Mouse (Mus musculus) right cerebral cortex, postnatal 14 days (tissue): ENCODE measurements around the gene Zfhx3.

Source experiments
- DNase-seq: peaks from one replicate; pipeline ENCODE4 v3.0.0; 2022

Gene Zfhx3

DNA sequence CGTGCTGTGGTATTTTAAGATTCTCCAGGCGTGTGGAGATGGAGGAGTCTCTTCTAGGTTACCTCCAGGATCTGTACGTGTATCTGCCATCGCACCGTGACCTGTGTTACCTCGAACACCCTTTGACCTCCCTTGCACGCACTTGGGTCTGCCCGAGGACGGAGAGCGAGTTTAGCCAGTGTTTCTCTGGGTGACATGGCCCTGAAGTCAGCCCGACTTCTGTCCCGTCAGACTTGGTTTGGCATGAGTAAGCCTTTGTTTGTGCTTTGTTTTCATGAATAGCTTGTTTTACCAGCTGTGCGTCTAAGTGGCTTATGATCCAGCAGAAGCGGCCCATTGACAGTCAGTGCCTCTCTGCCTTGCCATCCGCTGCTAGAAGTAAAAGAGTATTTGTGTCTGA, 961.1 kb downstream of the Zfhx3 start:
- no peak for DNase-seq

DNA sequence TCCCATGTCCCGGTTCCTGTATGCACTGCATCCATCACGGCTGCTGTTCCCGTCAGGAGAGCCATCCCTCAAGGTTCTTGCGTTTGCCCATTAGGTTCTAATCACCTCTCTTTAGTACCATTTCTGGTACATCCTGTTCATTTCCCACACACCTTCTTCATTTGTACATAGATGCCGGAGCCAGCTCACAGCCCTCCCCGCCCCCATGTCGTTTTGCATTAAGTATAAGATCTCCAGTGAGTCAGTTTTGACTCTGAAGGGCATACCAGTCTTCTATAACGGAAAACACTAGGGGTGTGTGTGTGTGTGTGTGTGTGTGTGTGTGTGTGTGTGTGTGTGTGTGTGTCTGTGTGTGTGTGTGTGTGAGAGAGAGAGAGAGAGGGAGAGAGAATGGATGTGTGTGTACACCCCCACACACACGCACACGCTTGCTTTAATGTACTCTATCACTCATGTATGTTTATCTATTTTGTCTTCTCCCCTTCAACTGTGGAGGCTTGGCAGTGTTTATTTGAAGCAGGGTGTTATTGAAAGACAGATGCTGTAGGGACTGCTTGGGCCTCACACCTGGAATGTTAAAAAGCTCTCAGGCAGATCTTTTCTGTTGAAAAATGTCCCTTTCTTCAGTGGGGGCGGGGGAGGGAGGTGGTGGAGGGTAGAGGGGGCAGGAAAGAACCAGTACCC, 962.0 kb downstream of the Zfhx3 start:
- DNase-seq: no peak

- no peak for DNase-seq
Observed at GRCm38 (mm10) chr8:108908066-108908465, 965.6 kb downstream of the Zfhx3 start.

- no peak for DNase-seq
Observed at GRCm38 (mm10) chr8:108908540-108908939, 966.1 kb downstream of the Zfhx3 start.

- no peak for DNase-seq
Observed at GRCm38 (mm10) chr8:108909035-108909434, 966.6 kb downstream of the Zfhx3 start.

DNA sequence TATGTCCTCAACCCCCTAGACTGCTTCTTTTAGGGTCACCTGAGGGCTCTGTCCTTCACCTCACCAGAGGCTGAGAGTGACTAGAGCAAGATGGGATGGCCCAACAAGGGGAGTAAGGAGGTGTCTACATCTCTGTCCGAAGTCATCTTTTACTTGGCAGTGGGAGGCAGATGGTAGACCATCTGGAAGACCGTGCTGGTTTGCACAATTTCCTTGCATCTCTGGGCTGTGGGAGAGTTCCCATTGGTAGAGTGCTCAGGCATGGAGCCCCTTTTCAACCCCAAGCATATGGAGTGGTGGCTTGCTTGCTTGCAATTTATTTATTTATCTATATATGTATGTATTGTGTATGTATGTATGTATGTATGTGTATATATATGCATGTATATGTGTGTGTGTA, 967.0 kb downstream of the Zfhx3 start:
- DNase-seq: no peak

DNA sequence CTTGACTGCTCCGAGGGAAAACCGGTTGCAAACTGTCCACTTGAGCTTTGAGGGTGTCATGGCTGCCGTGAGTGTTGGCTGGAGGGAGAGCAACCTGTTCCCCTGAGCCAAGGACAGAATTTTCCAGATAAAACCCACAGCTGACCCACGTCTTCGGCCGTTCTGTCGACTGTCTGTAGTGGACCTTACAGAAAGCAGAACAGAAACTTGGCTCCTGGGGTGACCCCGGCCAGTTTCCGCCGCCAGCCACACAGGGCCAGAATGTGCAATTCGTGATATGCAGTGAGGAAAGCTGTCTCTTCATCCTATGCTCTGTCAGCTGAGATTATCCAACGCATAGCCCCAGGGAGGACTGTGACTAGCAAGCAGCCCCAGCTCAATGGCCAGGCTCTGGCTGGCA, 968.4 kb downstream of the Zfhx3 start:
- DNase-seq: no peak

GRCm38 (mm10) chr8:108911511-108911910, 969.1 kb downstream of the Zfhx3 start:
- peak; percentile 90 for DNase-seq

DNA sequence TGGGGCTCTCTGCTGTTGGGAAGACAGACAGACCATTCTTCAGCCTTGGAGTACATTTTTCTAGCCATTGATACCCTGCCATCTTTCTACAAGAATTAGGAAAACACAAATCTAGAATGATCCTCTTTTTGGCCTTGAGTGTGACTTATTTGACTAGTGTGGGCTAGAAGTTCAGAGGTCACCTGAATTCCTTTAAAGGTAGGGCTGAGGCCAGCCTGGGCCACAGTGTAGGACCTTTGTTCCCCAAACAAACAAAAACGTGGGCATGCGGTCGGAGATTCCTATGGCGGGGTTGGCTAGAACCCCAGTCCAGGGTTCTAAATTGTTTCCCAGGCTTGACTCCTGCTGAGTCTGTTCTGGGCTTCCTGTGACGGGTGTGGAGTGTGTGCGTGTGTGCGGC, 970.6 kb downstream of the Zfhx3 start:
- no peak for DNase-seq

DNA sequence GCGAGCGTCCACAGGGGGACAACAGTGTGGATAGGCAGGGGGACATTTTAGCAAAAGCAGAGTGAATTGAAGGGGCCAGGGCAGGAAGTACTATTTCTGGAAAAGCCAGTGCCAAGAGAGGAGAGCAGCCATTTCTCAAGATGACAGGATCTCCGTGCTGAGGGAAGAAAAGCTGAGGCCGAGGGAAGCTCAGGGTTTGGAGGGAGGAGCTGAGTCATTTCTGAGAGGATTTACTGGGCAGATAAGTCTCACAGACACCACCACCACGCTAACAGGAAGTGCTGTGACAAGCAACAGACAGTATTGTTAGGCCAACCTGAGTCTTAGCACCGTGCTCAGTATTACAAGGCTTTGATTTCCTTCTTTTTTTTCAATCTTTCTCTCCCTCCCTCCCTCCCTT, 973.0 kb downstream of the Zfhx3 start:
- DNase-seq: no peak

- no peak for DNase-seq
Observed at GRCm38 (mm10) chr8:108915876-108916275, 973.4 kb downstream of the Zfhx3 start.

DNA sequence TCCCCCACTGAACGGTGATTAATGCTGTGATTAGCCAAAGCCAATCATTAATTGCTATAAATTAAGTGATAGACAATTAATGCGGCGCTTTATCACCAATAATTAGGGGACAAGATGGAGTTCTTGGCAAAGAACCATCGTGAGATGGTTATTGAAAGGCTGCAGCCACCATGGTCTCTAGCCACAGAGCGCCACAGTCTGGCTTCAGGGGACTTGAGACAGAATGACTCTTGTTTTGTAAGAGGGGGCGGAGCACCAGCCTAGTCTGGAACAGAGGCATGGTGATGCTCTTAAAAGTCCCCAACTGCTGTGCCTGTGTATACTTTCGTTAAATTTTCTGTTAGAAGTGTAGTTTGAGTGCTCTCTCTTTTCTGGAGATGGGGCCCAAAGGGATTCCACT, 977.7 kb downstream of the Zfhx3 start:
- DNase-seq: no peak

DNA sequence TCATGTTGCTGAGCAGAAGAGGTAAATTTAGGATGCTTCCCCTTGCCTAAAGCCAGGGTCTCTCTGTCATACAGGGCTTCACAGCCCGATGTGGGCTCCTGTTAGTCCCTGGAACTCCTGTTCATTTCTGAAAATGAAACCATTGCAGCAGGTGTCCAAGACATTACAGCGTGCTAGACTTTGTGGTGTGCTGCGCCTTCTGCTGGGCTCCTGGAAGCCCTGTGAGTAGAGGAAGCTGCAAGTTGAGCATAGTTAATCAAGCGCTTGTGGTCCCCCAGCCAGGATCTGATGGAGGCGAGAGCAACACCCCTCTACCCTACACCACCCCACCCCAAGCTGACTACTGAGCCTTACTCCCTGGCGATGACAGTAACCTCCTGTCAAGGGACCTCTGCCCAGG, 980.7 kb downstream of the Zfhx3 start:
- DNase-seq: no peak

DNA sequence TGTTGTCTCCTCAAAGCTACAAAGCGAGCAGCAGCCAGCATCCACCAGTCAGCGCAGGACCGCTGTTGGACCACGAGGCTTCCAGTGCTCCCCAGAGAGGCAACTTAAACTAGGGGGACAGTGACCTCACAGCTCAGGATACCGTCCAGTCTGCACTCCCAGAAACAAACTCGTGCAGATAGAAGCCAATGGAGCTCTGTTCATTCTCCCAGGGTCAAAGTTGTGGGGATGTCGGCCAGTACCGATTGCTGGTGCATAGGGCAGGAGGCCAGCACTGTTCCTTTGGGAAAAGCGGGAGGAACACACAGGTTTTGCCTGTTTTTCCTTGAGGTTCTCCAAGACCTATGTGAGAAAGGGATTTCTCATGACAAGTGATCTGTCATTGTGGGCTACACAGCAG, 982.1 kb downstream of the Zfhx3 start:
- DNase-seq: no peak

GRCm38 (mm10) chr8:108926106-108926505, 983.7 kb downstream of the Zfhx3 start:
- DNase-seq: no peak

- no peak for DNase-seq
Observed at GRCm38 (mm10) chr8:108930635-108931034, 988.2 kb downstream of the Zfhx3 start.

- DNase-seq: peak; percentile 37
Observed at GRCm38 (mm10) chr8:108931837-108932236, 989.4 kb downstream of the Zfhx3 start.

- DNase-seq: no peak
Observed at GRCm38 (mm10) chr8:108932729-108933128, 990.3 kb downstream of the Zfhx3 start.

GRCm38 (mm10) chr8:108935834-108936694, 993.6 kb downstream of the Zfhx3 start:
- DNase-seq: no peak

GRCm38 (mm10) chr8:108936695-108937448, 994.4 kb downstream of the Zfhx3 start:
- no peak for DNase-seq

DNA sequence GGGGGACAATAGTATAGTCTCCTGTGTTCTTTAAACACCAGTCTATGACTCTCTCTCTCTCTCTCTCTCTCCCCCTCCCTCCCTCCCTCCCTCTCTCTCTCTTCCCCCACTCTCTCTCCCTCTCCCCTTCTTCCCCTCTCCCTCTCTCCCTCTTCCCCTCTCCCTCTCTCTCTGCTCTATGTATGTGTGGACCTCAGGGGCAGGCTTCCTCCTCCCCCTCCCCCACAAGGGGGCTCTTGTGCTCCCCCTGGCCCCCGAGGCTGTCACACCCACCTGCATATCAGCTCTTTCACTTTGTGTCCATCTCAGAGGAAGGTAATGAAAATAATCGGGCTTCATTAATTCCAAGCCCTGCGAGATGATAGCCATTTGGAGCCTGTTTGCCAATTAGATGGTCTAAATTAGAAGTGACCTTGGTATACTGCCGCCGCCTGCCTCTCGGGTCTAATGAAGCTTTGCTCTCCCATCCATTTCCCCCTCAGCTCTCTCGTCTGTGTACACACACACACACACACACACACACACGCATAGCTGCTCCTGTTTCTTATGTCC, 995.5 kb downstream of the Zfhx3 start:
- DNase-seq: no peak

DNA sequence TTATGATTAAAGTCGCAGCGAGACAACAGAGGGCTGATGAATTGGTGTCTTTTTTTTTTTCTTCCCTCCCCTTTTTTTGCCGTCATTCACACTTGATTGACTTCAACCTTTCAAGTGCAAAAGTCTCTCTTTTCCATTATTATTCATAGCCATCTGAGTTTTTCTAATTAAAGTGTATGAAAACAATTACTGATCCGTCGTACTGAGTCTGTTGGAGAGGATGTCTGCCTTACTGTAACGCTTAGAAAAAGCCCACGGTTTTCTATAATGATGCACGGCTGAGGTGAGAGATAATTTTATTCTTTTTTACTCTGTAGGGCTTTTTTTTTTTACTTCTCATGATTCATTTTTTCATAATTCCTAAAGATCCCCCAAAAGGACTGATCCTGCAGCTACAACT, 1000.2 kb downstream of the Zfhx3 start:
- no peak for DNase-seq

DNA sequence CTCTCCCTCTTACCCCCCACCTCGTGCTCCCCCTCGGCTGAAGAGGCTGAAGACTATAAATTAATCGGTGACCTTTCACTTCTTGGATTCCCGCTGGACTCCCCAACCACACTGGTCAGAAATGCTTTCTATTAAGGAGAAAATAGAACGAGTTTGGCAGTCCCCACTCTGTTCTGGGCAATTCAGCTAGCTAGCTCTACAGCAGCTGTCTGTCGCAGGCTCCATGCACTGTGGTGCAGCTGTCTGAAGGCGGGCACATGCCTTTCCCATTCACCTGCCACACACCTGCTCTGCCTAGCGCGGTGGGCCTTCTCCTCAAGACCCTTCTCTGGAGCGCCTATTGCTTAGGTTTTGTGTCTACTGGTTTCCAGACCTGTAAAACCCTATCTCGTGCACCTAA, 1000.7 kb downstream of the Zfhx3 start:
- DNase-seq: no peak
